Mouse (Mus musculus) kidney, embryonic 16.5 days (tissue): ENCODE measurements at regions not wholly inside any gene's neighbourhood (a gene's known extent, or its start where the extent isn't known, plus 50 kb on each side); places are given as distances from the start of the nearest gene placed in this dataset.
A peak's percentile ranks its signal among the peaks of the same experiment; 100 is the strongest.

ENCODE experiments used
- ATAC-seq: fragments of 200-750 bp; cut with Nextera tagmentation; 2 replicates; pipeline ENCODE4 v1.8.0; 2017; ENCODE audit warnings: moderate TSS enrichment; ENCODE audit not compliant: low FRiP score, low TSS enrichment
- H3K27ac ChIP-seq: fragments of 300-500 bp; sonication (generic); 2 replicates; pipeline ENCODE4 v1.5.1; 2014; ENCODE audit warnings: low read length
- H3K27me3 ChIP-seq: fragments of 300-500 bp; sonication (generic); 2 replicates; pipeline ENCODE4 v1.6.1; 2014; ENCODE audit warnings: low read length, control low read depth, mixed read lengths; ENCODE audit not compliant: insufficient read depth
- H3K36me3 ChIP-seq: fragments of 300-500 bp; sonication (generic); 2 replicates; pipeline ENCODE4 v1.6.1; 2014; ENCODE audit warnings: low read length, control low read depth, mixed read lengths; ENCODE audit not compliant: insufficient read depth
- H3K4me1 ChIP-seq: fragments of 300-500 bp; sonication (generic); 2 replicates; pipeline ENCODE4 v1.6.1; 2014; ENCODE audit warnings: low read length, control low read depth, mixed read lengths; ENCODE audit not compliant: insufficient read depth
- H3K4me2 ChIP-seq: fragments of 300-500 bp; sonication (generic); replicated peaks from 2 replicates; pipeline ENCODE4 v1.6.1; 2014; ENCODE audit warnings: low read depth, low read length
- H3K4me3 ChIP-seq: fragments of 300-500 bp; sonication (generic); 2 replicates; pipeline ENCODE4 v1.5.1; 2014; ENCODE audit warnings: mild to moderate bottlenecking, low read length
- H3K9ac ChIP-seq: fragments of 300-500 bp; sonication (generic); replicated peaks from 2 replicates; pipeline ENCODE4 v1.6.1; 2014; ENCODE audit warnings: low read length
- H3K9me3 ChIP-seq: fragments of 300-500 bp; sonication (generic); 2 replicates; pipeline ENCODE4 v1.6.1; 2016; ENCODE audit warnings: low read length, control low read depth
- WGBS: fragments of 180-500 bp; shearing (Covaris S2); extraction: QIAGEN DNeasy Blood & Tissue Kit; methylation state at CpG from one replicate; pipeline ENCODE4 v1.1.7; 2014; 5-methylcytosine and 5-hydroxymethylcytosine counted together

DNA sequence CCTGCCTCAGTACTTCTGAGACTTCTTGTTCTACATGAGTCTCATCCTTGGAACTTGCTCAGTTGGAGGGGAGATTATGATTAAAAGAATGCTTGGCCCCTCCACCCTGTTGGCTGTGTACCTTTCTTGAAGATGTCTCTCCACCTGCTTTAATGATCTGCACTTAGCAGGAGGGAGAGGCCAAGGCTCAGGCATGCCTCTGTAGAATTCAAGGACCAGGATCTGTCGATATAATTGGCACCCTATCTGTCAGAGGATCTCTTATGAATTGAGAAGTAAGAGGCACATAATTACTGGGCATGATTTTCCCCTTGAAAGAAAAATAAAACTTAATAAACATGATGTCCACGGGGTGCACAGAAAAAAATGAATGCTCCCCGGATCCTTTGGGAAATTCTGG is 2893.1 kb upstream of the 5930422O12Rik start:
- Histone ChIP-seq H3K9me3 (no peaks in the 10 kb centered on the region), H3K4me1 (no peaks in the 10 kb centered on the region), H3K27me3 (no peaks in the 10 kb centered on the region), H3K36me3 (no peaks in the 10 kb centered on the region), H3K4me2 (no peak overlapping the region), H3K4me3 (no peak overlapping the region), H3K27ac (no peak overlapping the region), H3K9ac (no peak overlapping the region)
- no peak for ATAC-seq
- WGBS, result 88% methylated on average over 3 of the region's 3 CpGs

DNA sequence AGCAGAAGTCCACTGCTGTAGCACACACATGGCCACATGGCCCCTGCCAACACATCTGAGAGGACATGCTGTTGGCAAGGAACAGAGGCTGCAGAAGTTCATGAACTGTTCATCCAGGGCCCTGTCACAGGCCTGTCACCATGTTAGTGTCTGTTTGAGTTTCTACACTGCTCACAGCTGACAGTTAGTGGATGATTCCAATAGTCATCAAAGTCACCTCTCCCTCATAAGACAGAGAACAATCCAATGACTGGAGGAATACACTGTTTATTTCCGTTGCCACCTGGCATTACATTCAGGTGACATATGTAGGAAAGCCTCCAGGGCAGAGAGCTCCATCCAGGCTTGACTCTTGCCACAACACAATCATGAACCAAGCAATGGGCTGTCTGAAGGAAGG is 2886.3 kb upstream of the 5930422O12Rik start:
- Histone ChIP-seq H3K36me3 (no peaks in the 10 kb centered on the region), H3K27ac (no peak overlapping the region), H3K27me3 (no peaks in the 10 kb centered on the region), H3K9ac (no peak overlapping the region), H3K4me3 (no peak overlapping the region), H3K9me3 (no peaks in the 10 kb centered on the region), H3K4me2 (no peak overlapping the region), H3K4me1 (no peaks in the 10 kb centered on the region)
- WGBS, result 89% methylated on average over 1 of the region's 1 CpGs
- ATAC-seq, result no peak

DNA sequence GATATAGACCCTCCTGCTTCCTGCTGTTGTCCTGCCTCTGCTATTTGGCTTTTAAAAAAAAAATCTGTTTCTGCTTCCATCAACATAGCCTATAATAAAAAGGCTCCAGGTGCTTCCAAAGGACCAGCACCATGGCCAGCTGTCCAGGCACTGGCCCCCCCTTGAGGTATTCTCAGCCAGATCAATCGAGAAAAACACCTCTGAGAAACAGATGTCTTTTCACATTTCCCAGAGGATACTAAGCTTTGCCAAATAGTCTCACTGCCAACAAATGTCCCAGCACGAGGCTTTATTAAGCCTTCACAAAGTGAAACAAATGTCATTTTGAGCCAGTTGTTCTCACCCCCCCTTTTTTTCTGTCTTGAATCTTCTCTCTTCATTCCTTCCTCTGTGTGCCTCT is 2880.7 kb upstream of the 5930422O12Rik start:
- H3K27me3 ChIP-seq, result no peaks in the 10 kb centered on the region
- no peaks in the 10 kb centered on the region for H3K4me1 ChIP-seq
- no peak for ATAC-seq
- no peak overlapping the region for H3K4me2 ChIP-seq
- no peak overlapping the region for H3K4me3 ChIP-seq
- H3K27ac ChIP-seq, result no peak overlapping the region
- H3K36me3 ChIP-seq, result no peaks in the 10 kb centered on the region
- H3K9ac ChIP-seq, result no peak overlapping the region
- no peaks in the 10 kb centered on the region for H3K9me3 ChIP-seq
- 18% methylated on average over 2 of the region's 2 CpGs for WGBS

DNA sequence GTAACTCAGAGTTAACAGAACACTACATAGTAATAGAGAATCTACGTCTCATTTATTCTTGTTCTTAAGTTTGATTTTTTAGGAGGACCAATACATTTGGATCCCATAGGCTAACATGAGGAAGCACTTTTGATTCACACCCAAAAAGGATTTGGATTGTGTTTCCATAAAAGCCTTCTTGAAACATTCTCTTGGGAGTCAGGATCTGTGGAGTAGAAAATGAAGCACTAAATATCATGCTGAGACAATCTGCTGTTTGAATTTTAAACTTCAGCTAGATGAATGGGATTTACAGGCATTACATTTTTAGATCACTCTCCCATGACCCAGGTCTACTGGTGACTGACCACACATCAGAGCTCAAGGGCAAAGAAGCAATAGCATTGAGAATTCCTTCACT is 2877.5 kb upstream of the 5930422O12Rik start:
- H3K27me3 ChIP-seq, result no peaks in the 10 kb centered on the region
- H3K36me3 ChIP-seq, result no peaks in the 10 kb centered on the region
- H3K9ac ChIP-seq, result no peak overlapping the region
- ATAC-seq, result no peak
- H3K27ac ChIP-seq, result no peak overlapping the region
- no peaks in the 10 kb centered on the region for H3K9me3 ChIP-seq
- WGBS, result 78% methylated on average over 1 of the region's 1 CpGs
- H3K4me1 ChIP-seq, result no peaks in the 10 kb centered on the region
- H3K4me3 ChIP-seq, result no peak overlapping the region
- H3K4me2 ChIP-seq, result no peak overlapping the region

DNA sequence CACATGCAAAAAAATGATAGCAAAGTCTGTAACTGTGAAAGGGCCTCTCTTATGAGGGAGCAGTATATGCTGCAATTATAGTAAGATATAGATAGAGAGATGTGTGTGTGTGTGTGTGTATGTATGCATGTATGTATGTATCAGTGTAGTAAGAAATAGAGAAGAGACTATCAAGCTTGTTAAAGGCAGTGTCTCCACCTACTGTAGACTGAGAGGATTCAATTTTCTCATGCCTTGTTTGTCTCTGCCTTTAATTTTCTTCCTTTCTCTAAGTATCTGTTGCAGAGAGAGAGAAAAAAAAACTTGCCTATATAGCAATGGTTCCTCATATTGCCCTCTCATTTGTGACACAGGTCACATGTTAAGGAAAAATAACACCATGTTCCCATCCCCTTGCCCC is 2871.1 kb upstream of the 5930422O12Rik start:
- H3K4me1 ChIP-seq, result no peaks in the 10 kb centered on the region
- H3K4me2 ChIP-seq, result no peak overlapping the region
- no peak for ATAC-seq
- no peaks in the 10 kb centered on the region for H3K9me3 ChIP-seq
- no peak overlapping the region for H3K9ac ChIP-seq
- H3K27ac ChIP-seq, result no peak overlapping the region
- H3K36me3 ChIP-seq, result no peaks in the 10 kb centered on the region
- H3K27me3 ChIP-seq, result no peaks in the 10 kb centered on the region
- H3K4me3 ChIP-seq, result no peak overlapping the region

DNA sequence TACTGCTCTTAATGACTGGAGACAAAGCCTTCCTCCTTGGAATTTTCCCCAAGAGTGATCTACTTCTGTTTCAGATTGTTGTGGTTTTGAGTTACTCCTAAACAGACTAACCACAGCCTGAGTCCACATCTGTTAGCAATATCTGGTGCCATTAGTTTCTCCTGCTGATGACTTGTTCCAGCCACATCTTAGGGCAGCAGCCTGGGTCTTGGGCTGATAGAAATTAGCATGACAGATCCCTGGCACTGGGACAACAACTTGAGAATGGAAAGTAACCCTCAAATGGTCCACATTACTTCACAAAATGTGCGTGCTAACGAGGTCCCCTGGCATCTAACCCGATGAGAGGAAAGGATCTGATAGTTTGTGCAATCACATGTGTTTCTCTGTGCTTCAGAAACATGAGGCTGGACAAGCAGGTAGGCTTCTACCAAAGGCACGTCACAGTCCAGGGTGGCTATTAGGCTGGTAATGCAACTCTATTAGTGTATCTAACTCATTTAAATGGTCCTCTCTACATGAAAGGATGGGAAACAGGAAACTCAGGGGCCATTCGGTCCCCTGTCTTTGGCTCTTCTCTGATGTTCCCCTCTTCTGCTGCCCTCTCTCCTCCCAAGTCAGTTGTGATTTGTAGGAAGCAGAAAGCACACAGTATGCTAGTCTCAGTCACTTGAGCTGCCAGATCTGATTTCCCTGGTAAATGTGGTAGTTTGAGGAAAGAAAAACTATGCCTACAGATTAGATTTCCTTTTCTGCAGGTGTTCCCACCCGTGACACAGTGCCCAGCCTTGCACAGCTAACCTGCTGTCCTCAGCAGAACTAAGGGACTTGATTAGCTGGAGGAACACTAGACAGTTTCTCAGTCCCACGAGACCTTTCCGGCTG is 2866.9 kb upstream of the 5930422O12Rik start:
- no peaks in the 10 kb centered on the region for H3K27me3 ChIP-seq
- no peak overlapping the region for H3K4me2 ChIP-seq
- no peak overlapping the region for H3K4me3 ChIP-seq
- no peaks in the 10 kb centered on the region for H3K9me3 ChIP-seq
- H3K36me3 ChIP-seq, result no peaks in the 10 kb centered on the region
- H3K4me1 ChIP-seq, result no peaks in the 10 kb centered on the region
- WGBS, result 42% methylated on average over 8 of the region's 8 CpGs
- H3K9ac ChIP-seq, result no peak overlapping the region
- no peak overlapping the region for H3K27ac ChIP-seq
- ATAC-seq, result peak; percentile 79

DNA sequence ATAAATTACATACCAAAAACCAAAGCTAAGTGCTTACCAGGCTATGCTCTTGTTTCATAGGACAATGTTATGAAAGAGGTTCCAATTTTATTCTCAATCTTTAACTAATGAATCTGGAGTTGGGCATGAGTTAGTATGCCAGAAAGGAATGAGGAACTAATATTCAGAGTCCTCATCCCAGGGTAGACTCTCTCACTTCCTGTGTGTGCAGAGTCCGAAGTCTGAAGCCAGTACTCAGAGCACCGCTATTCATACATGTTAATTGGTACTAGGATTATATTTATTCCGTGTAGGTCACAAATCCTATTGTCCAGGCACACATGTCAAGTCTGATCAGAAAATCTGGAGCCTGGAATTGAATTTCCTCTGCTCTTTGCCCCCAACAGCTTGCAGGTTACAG is 2858.7 kb upstream of the 5930422O12Rik start:
- no peaks in the 10 kb centered on the region for H3K27me3 ChIP-seq
- no peaks in the 10 kb centered on the region for H3K36me3 ChIP-seq
- H3K4me1 ChIP-seq, result no peaks in the 10 kb centered on the region
- H3K4me3 ChIP-seq, result no peak overlapping the region
- H3K4me2 ChIP-seq, result no peak overlapping the region
- WGBS, result 65% methylated on average over 3 of the region's 3 CpGs
- no peaks in the 10 kb centered on the region for H3K9me3 ChIP-seq
- H3K9ac ChIP-seq, result no peak overlapping the region
- no peak overlapping the region for H3K27ac ChIP-seq
- ATAC-seq, result no peak

DNA sequence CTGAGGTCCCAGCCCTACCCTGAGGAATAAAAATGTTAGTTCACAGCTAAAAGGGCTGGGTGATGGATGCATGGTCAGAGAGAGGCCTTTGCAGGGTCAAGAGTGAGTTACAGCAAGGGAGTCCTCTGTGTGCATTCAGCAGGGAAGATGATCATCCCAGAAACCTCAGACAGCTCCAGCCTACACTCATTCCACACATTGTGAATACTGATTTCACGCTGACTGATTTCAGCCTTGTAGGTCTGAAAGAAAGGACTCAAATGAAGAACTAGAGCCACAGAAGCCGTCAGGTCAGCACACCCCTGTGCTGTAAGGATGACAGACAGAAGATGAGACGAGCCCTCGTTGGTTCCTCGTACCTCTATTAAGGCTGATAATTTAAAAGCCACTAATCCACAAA is 2858.0 kb upstream of the 5930422O12Rik start:
- 0 out of 2 replicates have a peak, but pooled peaks have one; percentile 35 for ATAC-seq

DNA sequence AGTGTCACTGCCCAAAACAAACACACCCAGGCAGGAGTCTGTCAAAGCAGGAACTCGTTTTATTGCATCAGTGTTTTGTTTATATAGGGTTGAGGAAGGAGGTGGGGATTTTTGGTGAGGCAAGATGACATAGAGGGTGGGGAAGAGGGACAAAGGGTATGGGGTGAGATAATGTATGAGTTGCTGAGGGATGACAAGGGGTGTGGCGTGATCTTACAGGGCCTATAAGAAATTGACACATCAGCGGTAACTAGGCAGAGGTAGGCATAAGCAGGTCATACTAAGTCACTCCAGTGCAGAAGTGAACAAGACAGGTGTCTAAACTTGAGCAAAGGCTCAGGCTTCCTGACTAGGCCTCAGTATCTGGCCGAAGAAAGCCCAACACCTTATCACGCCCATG is 2841.0 kb upstream of the 5930422O12Rik start:
- WGBS, result 71% methylated on average over 5 of the region's 5 CpGs
- Histone ChIP-seq H3K4me3 (no peak overlapping the region), H3K36me3 (no peaks in the 10 kb centered on the region), H3K27me3 (no peaks in the 10 kb centered on the region), H3K9me3 (no peaks in the 10 kb centered on the region), H3K4me2 (no peak overlapping the region), H3K9ac (no peak overlapping the region), H3K27ac (no peak overlapping the region), H3K4me1 (no peaks in the 10 kb centered on the region)
- no peak for ATAC-seq

More for the DNA sequence above, 2858.0 kb upstream of the 5930422O12Rik start:
- no peak overlapping the region for H3K9ac ChIP-seq
- no peaks in the 10 kb centered on the region for H3K4me1 ChIP-seq
- H3K9me3 ChIP-seq, result no peaks in the 10 kb centered on the region
- H3K4me2 ChIP-seq, result no peak overlapping the region
- no peaks in the 10 kb centered on the region for H3K36me3 ChIP-seq
- H3K27me3 ChIP-seq, result no peaks in the 10 kb centered on the region
- WGBS, result 32% methylated on average over 5 of the region's 5 CpGs
- no peak overlapping the region for H3K27ac ChIP-seq
- no peak overlapping the region for H3K4me3 ChIP-seq

DNA sequence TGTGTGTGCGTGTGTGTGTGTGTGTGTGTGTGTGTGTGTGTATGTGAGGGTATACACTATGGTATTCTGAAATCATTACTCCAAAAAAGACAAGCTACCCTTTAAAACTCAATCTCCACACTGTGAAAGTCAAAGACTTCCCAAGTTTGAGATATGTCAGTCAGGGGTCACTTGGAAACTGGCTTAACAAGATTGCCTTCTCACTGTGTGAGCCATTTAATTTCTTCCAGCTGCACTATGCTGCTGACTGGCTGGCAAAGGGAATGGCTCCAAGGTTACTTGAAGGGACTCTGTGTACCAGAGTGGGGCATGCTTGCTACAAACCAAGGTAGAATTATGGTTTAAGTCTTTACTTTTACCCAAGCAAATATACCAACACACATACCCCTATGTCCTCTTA is 2826.1 kb upstream of the 5930422O12Rik start:
- WGBS, result no CpG with 5 or more reads among the region's 1 CpGs
- no peak overlapping the region for H3K4me2 ChIP-seq
- H3K9me3 ChIP-seq, result no peaks in the 10 kb centered on the region
- no peak for ATAC-seq
- no peaks in the 10 kb centered on the region for H3K36me3 ChIP-seq
- no peak overlapping the region for H3K9ac ChIP-seq
- no peaks in the 10 kb centered on the region for H3K4me1 ChIP-seq
- no peaks in the 10 kb centered on the region for H3K27me3 ChIP-seq
- H3K27ac ChIP-seq, result no peak overlapping the region
- no peak overlapping the region for H3K4me3 ChIP-seq
